Mouse (Mus musculus) layer of hippocampus, adult 8-10 months (tissue): ENCODE data around the gene Usp19. TPM values are rescaled to one million over a fixed set of nuclear protein-coding genes. Genes with fewer than 3 reads are reported as not detected.
A peak's percentile ranks its signal among the peaks of the same experiment; 100 is the strongest.

Experiments used
- DNase-seq, 2 experiments: peaks; one replicate each; pipeline ENCODE4 v3.0.0; 2022; ENCODE audit warnings: low spot score in 2 of 2
- total RNA-seq, 4 experiments: library from RNA; stranded (reverse); gene quantifications; 2 replicates each; pipeline ENCODE4 v1.2.4; 2022

Gene Usp19
- total RNA-seq, 4 experiments from 2014 or later: 144 to 189 (median 157) TPM

- no peak for DNase-seq
Measured at GRCm38 (mm10) chr9:108494146-108494825, 3.9 kb downstream of the Usp19 start.

DNA sequence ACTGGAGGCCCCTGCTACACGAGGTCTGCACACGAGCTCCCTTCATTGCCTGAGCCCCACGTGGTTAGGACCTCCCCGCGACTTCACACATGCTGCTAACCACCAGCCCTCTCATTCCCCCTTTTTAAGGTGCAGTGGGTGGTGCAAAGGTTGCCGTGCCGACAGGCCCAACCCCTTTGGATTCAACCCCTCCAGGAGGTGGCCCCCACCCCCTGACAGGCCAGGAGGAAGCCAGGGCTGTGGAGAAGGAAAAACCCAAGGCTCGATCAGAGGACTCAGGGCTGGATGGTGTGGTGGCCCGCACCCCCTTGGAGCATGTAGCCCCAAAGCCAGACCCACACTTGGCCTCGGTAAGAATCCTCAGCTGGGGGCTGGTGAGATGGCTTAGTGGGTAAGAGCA lies 4.5 kb downstream of the Usp19 start:
- no peak for DNase-seq

DNA sequence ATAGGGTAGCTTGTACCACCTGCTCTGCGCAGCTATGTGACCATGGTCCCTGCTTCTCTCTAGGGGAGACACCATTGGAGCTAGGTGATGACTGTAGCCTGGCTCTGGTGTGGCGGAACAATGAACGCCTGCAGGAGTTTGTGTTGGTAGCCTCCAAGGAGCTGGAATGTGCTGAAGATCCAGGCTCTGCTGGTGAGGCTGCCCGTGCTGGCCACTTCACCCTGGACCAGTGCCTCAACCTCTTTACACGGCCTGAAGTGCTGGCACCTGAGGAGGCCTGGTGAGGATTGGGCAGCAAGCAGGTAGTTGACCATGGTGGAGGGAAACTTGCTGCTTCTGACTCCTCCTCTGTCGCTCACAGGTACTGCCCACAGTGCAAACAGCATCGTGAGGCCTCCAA lies 8.8 kb downstream of the Usp19 start:
- no peak for DNase-seq

DNA sequence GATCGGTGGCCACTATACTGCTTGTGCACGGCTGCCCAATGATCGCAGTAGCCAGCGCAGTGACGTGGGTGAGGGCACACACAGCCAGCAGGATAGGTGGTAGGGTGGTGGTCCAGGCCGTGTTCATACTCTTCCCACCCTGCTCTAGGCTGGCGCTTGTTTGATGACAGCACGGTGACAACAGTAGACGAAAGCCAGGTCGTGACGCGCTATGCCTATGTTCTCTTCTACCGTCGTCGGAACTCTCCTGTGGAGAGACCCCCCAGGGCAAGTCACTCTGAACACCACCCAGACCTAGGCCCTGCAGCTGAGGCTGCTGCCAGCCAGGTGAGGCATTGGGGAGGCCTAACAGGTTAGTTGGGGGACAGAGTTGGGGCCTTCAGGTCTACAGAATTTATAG lies 9.5 kb downstream of the Usp19 start:
- no peak for DNase-seq

- no peak for DNase-seq
Measured at GRCm38 (mm10) chr9:108506901-108507300, 16.5 kb downstream of the Usp19 start.

- DNase-seq: peak; percentile 93
Measured at GRCm38 (mm10) chr9:108507619-108508434, 17.4 kb downstream of the Usp19 start, which contains the start of gene Qars. Gene Qars (plus strand): TSS chr9:108507706.

DNA sequence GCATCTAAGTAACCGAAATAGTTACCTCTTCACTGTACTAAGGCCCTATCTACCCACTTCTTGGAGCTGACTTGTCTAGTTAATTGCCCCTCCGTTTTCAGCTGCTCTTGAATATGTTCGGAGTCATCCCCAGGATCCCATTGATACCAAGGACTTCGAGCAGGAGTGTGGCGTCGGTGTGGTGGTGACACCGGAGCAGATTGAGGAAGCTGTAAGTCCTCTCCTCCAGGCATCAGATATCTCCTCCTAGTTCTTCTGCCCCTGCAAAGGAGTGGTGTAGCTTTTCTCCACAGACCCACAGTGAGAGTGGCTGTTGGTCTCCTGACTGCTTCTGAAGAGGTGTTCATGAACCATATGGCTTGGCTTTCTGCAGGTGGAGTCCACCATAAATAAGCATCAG lies 18.4 kb downstream of the Usp19 start:
- no peak for DNase-seq

GRCm38 (mm10) chr9:108516380-108517251 lies 26.2 kb downstream of the Usp19 start, which contains the start of gene Qrich1:
Gene Qrich1 (plus strand): TSS chr9:108516806.
- DNase-seq: peak; percentile 95 to 96

DNA sequence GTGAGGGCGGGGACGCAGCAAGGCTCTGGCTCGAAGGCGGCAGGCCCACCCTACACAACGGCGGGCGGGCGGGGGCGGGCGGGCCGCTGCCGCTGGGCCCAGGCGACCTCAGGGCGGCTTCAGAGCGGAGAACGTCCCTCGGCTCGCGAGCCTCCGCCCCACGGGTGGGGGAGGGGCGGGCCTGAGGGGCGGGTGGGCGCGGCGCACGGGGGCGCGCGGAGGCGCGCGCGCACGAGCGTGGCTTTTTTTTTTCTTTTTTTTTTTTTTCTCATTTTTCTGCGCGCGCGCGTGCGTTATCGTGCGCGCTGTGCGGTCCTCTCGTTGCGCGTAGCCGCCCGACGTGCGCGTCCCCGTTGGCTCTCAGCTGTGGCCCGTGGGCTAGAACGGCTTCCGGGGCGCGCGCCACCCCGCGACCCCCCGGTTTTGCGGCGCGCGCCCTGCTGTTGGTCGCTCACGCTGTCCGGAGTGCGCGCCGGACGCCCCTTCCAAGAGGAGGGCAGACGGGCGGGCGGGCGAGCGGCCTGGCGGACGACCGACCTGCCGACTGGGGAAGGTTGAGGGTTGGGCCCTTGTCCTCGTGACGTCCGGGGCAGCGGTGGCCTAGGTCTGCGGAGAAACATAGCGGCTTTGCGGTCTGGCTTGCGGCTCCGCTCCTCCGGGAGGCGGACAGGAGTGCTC lies 27.0 kb downstream of the Usp19 start:
- DNase-seq: peak; percentile 40 to 69

DNA sequence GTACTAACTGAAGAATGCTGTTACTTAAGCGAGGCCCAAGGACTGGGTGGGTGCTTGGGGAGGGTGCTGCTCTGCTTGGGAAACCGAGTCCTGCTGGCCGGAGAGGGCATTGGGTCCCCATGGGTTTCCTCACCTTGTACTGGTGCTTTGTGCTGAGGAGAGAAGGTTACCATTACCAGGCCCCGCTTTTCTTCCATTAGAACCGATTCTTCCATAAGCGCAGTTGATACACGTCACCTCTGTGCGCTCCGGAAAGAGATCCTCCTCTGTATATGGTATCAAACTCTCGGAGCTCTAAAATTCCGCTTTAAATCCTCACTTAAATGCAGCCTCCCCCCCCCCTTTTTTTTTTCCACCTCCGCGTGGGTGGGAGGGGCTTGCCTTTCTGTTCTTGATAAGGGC lies 27.5 kb downstream of the Usp19 start:
- peak in 1 of 2 experiments; percentile 26 for DNase-seq

- no peak for DNase-seq
Measured at GRCm38 (mm10) chr9:108521604-108522003, 31.2 kb downstream of the Usp19 start.

GRCm38 (mm10) chr9:108523341-108523740 lies 32.9 kb downstream of the Usp19 start:
- DNase-seq: no peak

DNA sequence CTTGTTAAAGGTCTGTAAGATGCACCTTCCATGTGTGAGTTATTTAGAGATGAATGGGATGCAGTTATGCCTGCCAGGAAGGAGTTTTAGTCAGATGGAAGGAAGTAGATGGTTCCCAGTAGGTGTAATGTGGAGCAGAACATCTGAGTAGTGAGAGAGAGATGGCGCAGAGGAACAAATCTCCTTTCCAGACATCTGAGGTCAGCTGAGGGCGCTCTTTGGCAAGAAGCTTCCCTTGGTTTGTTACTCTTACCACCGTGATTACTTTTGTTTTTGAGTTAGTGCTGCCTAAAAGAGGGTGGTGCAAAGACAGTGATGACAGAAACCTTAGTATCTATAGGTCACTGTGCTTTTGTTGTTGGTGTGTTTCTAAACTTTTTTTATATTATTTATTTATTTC lies 35.0 kb downstream of the Usp19 start:
- DNase-seq: no peak

- no peak for DNase-seq
Measured at GRCm38 (mm10) chr9:108530954-108531353, 40.6 kb downstream of the Usp19 start.

- no peak for DNase-seq
Measured at GRCm38 (mm10) chr9:108531496-108531895, 41.1 kb downstream of the Usp19 start.

GRCm38 (mm10) chr9:108540846-108541245 lies 50.4 kb downstream of the Usp19 start:
- no peak for DNase-seq

GRCm38 (mm10) chr9:108545986-108546385 lies 55.6 kb downstream of the Usp19 start:
- no peak for DNase-seq

DNA sequence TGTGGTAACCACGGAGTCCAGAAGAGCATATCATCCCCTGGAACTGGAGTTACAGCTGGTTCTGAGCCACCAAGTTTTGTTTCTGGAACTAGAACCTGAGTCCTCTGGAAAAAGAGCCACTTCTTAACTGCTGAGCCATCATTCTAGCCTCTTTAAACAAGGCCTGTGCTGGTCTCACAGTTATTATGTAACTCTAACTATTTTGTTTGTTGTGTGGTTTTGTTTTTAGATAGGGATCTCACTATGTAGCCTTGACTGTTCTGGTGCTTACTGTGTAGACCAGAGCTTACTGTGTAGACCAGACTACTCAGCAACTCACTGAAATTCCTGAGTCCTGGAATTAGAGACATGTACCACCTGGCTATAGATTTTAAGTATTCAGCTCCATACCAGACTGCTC lies 56.5 kb downstream of the Usp19 start:
- no peak for DNase-seq
